Mouse (Mus musculus) ES-E14 (cell line): ENCODE measurements around the gene Bace1.

ENCODE experiments used
- CHD2 ChIP-seq: IDR thresholded peaks from 2 replicates; pipeline ENCODE4 v1.6.1; 2014; ENCODE audit warnings: mild to moderate bottlenecking, low read depth, low read length, inconsistent platforms
- HCFC1 ChIP-seq: IDR thresholded peaks from 2 replicates; pipeline ENCODE4 v1.6.1; 2012; ENCODE audit warnings: low read length, inconsistent platforms, borderline replicate concordance; ENCODE audit not compliant: insufficient read depth
- MAFK ChIP-seq: IDR thresholded peaks from 2 replicates; pipeline ENCODE4 v1.6.1; 2014; ENCODE audit warnings: mild to moderate bottlenecking, low read depth, low read length, inconsistent platforms; ENCODE audit not compliant: insufficient read depth
- ZC3H11A ChIP-seq: IDR thresholded peaks from 2 replicates; pipeline ENCODE4 v1.6.1; 2012; ENCODE audit warnings: low read depth, mild to moderate bottlenecking, inconsistent platforms, low read length, borderline replicate concordance
- ZNF384 ChIP-seq: IDR thresholded peaks from 2 replicates; pipeline ENCODE4 v1.6.1; 2012; ENCODE audit warnings: low read depth, low read length, inconsistent platforms

GRCm38 (mm10) chr9:45833461-45833860 lies 4.9 kb upstream of the Bace1 start:
- TF ChIP-seq HCFC1 (no peak), ZC3H11A (no peak), MAFK (no peak), ZNF384 (no peak), CHD2 (no peak)
